Mouse (Mus musculus): ENCODE data around the gene St3gal6.

St3gal6 gene

GRCm38 (mm10) chr16:58523972-58524850 lies at the start of gene St3gal6:
TSS of gene St3gal6 (minus strand) at chr16:58524243.
- DNase-seq: no peak

GRCm38 (mm10) chr16:58570694-58571264 lies 46.7 kb upstream of the St3gal6 start:
- DNase-seq: no peak

GRCm38 (mm10) chr16:58561196-58561595 lies 37.2 kb upstream of the St3gal6 start:
- DNase-seq: no peak

- no peak for DNase-seq
These were observed 32.2 kb upstream of the St3gal6 start for GRCm38 (mm10) chr16:58556067-58556830.

- no peak for DNase-seq
These were observed 30.6 kb upstream of the St3gal6 start for GRCm38 (mm10) chr16:58554673-58555072.

GRCm38 (mm10) chr16:58548042-58548441 lies 24.0 kb upstream of the St3gal6 start:
- DNase-seq: no peak

GRCm38 (mm10) chr16:58546128-58546527 lies 22.1 kb upstream of the St3gal6 start:
- DNase-seq: no peak

- DNase-seq: no peak
These were observed 15.4 kb upstream of the St3gal6 start for GRCm38 (mm10) chr16:58539490-58539889.

- DNase-seq: no peak
These were observed 15.0 kb upstream of the St3gal6 start for GRCm38 (mm10) chr16:58539011-58539410.

GRCm38 (mm10) chr16:58536076-58536475 lies 12.0 kb upstream of the St3gal6 start:
- DNase-seq: no peak

GRCm38 (mm10) chr16:58535236-58535635 lies 11.2 kb upstream of the St3gal6 start:
- DNase-seq: no peak

- DNase-seq: no peak
These were observed 10.5 kb upstream of the St3gal6 start for GRCm38 (mm10) chr16:58534245-58535142.

GRCm38 (mm10) chr16:58533742-58534141 lies 9.7 kb upstream of the St3gal6 start:
- DNase-seq: no peak

- DNase-seq: no peak
These were observed 9.2 kb upstream of the St3gal6 start for GRCm38 (mm10) chr16:58533254-58533653.

GRCm38 (mm10) chr16:58532511-58532910 lies 8.5 kb upstream of the St3gal6 start:
- no peak for DNase-seq

GRCm38 (mm10) chr16:58527817-58528216 lies 3.8 kb upstream of the St3gal6 start:
- no peak for DNase-seq

- DNase-seq: no peak
These were observed 2.7 kb upstream of the St3gal6 start for GRCm38 (mm10) chr16:58526729-58527128.

GRCm38 (mm10) chr16:58525832-58526231 lies 1.8 kb upstream of the St3gal6 start:
- DNase-seq: no peak

GRCm38 (mm10) chr16:58523044-58523859 lies 791 bp downstream of the St3gal6 start:
- DNase-seq: peak; percentile 71 to 73

GRCm38 (mm10) chr16:58522677-58523043 lies 1.4 kb downstream of the St3gal6 start:
- DNase-seq: no peak

GRCm38 (mm10) chr16:58521900-58522299 lies 2.1 kb downstream of the St3gal6 start:
- DNase-seq: no peak

- DNase-seq: no peak
These were observed 2.9 kb downstream of the St3gal6 start for GRCm38 (mm10) chr16:58521182-58521581.
